Mouse (Mus musculus) lung, adult 18-20 months (tissue): ENCODE measurements around the gene P2ry14.
A peak's percentile ranks its signal among the peaks of the same experiment; 100 is the strongest.

ENCODE experiments used
- DNase-seq, 2 experiments: peaks; one replicate each; pipeline ENCODE4 v3.0.0; 2022; ENCODE audit warnings: mixed read lengths in 2 of 2

The P2ry14 gene

DNA sequence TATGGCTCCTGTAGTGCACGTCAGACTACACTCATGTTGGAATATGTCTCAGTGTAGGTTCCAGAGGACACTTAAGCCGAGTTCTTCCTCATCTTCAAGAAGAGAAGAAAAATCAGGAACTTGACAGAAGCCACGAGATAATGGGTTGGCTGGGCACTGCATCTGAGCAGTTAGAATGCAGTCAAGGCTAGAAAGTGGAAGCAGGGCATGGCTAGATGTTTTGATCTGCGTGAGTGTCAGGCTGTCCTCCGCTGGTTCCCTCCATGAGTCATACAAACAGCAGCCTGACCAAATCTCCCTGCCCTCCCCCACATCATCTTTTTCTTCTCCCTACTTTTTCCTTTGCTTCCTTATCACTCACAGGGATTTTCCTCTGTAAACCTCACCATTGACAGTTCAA, at the start of gene P2ry14:
Gene P2ry14, minus strand, starts transcription at position 195 of the 400 bp plus-strand sequence.
- DNase-seq: peak; percentile 30 to 39

DNA sequence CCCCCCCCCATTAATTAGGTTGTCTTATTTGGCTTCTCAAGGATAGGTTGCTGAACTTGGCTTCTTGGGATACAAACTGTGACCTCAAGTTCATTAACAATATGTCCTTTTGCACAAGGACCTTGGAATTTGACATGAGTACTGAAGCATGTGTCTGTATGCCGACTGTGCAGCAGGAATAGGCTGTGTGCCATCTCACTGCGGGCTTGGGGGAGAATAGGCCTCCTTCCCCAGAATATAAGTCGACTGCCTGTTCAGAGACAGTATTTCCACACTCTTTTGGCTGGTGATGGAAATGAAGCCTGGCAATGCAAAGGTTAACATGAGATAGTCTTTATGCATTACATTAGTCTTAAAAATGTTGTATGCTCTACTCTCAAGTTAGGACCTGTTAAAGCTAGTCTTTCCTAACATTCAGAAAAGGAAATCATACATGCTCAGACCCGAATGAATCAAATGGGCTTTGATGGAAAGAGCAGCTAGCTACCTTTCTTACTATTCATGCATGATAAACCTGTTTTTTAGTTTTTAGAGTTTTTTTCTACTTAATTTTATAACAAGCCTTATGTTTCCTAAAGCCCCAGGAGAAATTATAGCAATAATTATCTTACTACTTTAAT, 44.0 kb upstream of the P2ry14 start:
- no peak for DNase-seq

- no peak for DNase-seq
These were observed 41.5 kb upstream of the P2ry14 start, which contains the start of gene Gpr87 for GRCm38 (mm10) chr3:59194938-59195337. Gene Gpr87 (minus strand): TSS chr3:59195104.

DNA sequence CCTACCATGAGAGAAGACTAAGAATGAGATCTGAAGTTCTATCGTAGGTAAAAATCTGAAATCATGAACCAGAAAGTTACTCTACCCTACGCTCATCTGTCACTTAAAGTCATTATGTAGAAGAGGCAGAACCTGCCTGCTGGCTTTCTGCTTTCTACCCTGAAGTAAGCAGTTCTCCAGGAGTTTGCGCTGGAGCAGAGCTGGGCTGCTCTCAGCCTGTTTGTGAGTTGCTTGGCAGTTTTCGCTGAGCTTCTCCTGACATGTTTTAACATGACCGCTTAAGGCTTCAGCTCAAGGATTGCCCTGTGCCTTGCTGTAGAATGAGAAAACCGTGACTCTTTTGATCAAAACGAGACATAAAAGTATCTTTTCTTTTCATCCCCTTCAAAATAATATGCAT, 40.7 kb upstream of the P2ry14 start:
- no peak for DNase-seq

DNA sequence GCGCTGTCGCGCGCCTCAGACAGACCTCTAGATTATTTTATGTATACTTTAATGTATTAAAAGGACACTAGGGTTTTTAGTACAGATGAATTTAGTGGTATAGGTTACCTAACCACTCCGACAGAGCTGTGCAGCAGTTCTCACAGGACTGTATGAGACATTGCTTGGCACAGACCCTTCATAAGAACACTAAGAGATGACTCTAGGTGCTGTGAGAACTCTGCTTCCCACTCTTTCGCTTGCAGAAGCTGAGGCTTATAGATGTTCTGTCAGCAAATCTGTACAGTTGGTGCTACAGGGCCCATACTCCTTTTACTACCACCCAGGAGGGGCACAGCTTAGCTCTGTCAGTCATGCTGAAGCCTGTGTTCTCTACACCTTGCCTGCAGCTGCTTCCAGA, 38.3 kb upstream of the P2ry14 start:
- no peak for DNase-seq

DNA sequence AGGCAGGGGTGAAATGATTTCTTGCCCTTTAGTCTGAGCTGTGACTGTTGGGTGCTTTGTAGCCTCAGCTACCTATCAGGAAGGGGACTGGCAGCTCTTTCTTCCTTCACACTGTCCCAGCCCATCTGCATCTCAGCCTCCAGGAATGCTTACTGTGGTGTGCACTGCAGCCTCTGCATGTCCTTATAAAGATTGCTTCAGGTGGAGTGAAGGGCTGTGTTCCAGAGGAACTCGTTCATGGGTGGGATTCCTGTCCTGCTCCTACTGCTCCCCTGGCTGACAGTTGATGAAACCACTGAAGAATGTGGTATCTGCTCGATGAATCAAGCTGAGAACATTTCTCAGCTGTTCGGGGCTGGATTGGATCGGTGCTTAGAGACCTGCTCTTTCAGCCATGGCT, 33.9 kb upstream of the P2ry14 start:
- DNase-seq: no peak

GRCm38 (mm10) chr3:59185662-59186061, 32.2 kb upstream of the P2ry14 start:
- no peak for DNase-seq

DNA sequence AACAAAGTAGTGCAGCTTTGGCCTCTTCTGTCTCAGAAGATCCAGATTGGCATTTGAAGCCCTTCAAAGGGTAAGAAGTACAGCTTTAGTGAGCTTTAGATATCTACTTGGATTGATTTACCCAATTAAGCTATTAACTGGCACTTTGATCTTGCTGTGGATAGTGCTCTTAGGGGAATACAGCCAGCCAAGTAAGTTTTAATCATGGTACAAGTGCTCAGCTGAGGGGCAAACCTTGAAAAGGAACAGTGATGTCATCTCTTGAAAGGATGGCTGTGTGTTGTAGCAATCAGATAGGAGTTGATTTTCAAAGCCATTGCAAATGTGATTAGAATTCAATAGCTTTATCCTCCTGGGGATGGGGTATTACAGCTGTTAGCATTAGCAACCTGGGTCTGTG, 28.7 kb upstream of the P2ry14 start:
- no peak for DNase-seq

GRCm38 (mm10) chr3:59181134-59181533, 27.7 kb upstream of the P2ry14 start:
- DNase-seq: no peak

DNA sequence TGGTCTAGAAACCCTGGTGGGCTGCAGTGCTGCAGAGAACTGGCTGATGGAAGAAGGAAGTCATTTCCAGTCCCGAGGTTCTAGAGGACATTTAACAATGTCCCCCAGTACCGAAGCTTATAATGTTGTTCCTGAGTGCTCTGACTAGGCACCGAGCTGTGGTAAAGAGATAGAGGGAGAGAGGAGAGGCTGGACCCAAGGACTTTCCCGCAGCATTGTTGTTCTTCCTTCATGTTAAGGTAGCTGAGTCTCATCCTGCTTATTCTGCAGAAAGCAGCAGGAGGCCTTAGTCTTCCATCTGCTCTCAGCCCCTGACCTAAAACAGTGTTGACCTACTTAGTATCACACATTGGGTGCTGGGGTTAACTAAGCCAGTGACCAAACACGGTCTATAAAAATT, 23.5 kb upstream of the P2ry14 start:
- DNase-seq: no peak

DNA sequence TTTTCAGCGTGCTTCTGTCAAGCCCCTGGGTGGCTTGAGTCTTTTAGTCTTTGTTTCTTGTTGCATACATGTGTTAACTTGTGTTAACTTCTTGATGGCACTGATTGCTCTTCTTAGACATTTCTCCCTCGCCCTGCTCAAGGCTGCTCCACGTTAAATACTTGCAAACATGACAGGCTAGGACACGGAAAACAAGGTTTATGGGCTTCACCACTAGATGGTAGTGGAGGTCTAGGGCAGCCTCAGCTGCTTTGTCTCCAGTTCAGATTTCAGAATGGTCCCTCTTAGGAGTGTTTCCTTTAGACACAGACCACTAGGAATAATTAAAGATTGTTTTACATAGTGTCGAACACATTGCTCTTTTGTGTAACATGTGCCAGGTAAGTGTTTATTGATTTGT, 21.8 kb upstream of the P2ry14 start:
- peak; percentile 19 to 34 for DNase-seq

DNA sequence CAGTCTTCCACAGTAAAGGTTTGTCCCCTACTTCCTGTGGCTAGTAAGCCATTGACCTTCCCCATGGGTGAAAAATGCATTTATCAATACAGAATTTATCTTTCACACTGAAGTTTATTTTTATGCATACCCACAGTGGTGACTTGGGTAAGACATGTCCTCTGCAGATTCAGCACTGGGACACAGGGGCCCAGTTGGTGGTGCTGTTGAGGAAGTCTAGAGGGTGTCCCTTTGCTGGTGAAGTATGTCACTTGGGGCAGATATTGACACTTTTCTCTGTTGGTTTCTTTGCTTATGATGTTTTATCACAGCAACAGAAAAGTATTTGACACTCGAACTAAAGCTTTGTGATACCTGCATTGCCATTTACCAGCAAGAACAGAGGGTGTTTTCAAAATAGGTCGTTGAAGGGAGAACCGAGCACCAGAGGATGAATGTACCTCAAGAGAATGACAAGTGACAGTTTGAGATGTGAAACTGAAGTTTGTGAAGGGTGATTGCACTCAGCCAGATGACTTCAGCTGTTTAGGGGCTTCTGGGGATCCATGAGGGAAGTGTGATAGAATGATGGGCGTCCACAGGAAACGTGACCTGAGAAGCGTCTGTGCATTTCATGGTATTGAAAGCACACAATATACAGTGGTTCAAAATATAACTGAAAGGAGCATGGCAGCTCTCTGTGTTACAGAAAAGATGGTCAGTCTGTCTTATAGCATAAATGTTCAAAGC, 21.2 kb upstream of the P2ry14 start:
- no peak for DNase-seq

DNA sequence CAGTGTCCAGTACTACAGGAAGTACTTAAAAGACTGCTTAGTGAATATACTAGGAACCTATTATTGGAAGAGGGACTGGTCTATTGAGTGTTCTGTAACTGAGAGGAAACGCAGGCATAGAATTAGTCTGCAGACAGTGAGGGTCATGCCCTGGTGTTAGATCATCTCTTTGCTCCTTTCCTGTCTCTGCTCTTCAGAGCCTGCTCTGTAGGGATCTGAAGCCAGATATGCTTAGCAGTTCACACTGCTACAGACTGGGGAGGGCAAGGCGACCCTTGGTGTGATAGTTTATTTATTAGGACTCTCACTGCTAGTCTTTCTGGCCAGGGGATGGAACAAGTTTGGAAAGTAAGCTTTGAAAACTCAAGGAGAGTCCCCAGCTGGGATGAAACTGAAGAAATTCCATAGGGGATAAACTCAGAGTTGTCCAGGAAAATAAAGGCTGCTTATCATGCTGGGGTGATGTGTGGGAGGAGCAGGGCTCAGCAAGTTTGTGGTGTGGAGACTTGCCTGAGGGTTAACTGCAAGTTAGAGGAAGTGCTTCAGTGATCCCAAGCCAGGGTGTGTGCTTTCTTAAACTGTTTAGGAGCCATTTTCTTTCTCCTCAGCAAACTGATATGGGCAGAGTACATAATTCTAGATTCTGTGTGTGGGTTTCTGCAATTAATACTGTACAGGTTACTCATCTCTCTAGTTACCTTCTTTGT, 16.7 kb upstream of the P2ry14 start:
- no peak for DNase-seq

- DNase-seq: no peak
These were observed 15.8 kb upstream of the P2ry14 start for GRCm38 (mm10) chr3:59169215-59169614.

DNA sequence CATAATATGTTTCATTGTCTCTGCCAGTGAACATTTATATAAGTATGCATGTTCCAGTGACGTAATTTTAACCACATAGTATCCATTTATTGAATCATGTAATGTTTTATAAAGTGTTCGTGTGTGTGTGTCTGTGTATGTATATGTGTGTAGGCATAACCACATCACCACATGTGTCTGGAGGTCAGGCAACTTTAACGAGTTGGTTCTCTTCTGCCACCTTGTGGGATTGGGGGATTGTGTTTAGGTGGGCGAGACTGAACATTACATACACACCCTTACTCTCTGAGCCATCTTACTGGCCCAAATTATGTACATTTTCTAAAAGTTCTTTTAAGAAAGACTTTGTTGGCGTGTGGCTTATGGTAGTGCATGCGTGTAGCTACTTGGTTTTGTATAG, 15.1 kb upstream of the P2ry14 start:
- no peak for DNase-seq

GRCm38 (mm10) chr3:59167417-59168054, 14.1 kb upstream of the P2ry14 start:
- no peak for DNase-seq

- no peak for DNase-seq
These were observed 7.0 kb upstream of the P2ry14 start for GRCm38 (mm10) chr3:59160465-59160864.

GRCm38 (mm10) chr3:59157048-59157447, 3.6 kb upstream of the P2ry14 start:
- DNase-seq: no peak

DNA sequence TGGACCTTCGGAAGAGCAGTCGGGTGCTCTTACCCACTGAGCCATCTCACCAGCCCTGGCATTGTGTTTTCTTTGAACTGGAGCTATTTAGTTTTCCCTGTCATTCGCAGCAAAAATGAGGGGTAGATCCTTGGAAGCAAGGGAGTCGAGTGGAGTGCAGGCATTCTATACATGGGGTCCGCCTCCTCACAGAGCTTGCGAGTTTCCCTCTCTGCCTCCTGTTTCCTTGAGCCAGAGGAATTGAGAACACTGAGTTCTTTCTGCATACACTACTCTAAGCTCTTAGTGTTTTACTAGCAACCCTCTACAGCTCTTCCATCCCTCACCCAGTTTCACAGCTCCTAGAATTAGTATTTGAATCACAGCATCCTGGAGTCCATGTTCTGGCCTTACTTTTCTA, 2.0 kb upstream of the P2ry14 start:
- no peak for DNase-seq

DNA sequence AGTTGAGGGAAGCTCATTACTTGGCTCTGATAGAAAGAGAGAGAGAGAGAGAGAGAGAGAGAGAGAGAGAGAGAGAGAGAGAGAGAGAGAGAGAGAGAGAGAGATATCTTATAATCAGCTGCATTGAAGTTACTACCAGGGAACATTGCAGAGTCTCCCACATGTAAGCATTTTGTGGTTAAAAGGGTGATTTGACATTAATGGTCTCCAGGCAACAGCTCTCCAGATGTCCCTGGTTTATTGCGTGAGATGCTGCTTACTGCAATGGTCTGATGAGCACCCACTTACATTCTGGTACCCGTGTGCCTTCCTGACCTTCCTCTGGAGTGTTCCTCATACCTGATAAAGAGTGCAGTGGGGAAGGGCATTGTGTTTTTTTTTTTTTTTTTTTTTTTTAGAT, 1.5 kb upstream of the P2ry14 start:
- DNase-seq: no peak

DNA sequence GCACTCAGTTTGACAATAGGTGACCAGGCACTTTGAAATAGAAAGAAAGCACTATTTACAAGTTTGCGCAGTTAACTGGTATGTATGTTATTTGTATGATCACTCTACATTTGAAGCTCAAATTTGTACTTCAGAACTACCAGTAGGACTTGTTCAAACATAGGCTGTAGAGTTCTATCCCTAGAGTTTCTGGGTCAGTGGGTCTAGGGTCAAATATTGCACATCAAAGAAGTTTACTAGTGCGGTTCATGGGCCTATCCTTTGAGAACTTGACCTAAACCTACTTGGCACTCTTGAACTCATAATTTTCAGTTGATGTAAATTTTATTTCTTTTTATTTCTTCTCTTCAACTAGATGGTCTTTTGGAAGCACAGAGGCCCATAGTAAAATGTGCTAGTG, 2.8 kb downstream of the P2ry14 start:
- DNase-seq: no peak

DNA sequence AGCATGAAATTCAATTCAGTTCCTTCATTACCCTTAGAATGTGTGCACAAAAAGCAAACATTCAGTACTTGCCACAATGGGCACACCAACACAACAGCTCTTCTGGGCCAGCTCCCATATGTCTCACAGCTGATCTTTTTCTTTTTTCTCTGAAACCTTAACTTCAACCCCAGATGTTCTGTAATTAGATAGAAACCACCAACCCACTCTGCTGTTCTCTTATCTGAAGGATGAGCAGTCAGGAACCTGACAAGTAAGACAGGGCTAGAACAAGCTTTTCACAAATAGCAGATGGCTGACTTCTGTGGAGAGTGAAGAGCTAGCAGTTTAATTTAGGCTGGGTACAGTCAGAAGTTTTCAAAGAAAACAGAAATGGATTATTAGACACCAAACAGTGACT, 3.8 kb downstream of the P2ry14 start:
- DNase-seq: no peak

DNA sequence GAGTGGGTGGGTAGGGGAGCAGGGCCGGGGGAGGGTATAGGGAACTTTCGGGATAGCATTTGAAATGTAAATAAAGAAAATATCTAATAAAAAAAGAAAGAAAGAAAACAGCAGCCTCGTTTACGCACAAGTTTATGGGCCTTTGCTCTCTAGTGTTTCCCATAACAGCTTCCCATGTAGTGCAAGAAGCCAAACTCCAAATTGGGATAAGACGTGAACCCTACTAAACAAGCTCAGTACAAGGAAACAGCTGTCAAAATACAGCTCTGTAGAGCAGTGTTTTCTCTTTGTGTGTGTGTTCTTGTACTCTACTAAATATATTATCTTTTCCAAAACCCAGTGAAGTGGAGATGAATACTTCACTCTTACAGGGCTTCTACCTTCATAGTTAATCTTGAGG, 8.2 kb downstream of the P2ry14 start:
- DNase-seq: no peak
